Mouse (Mus musculus) c-Kit-positive CD71-positive TER-119-positive erythroid progenitor cells, embryonic 14.5 days (primary cell): ENCODE measurements around the gene Plppr5.

ENCODE experiments used
- DNase-seq: peaks from one replicate; pipeline ENCODE4 v3.0.0-alpha.2; 2013; ENCODE audit warnings: low spot score

Gene Plppr5

GRCm38 (mm10) chr3:117574529-117575252 lies at the start of gene Plppr5:
TSS of gene Plppr5 (plus strand) at chr3:117574836.
- no peak for DNase-seq

DNA sequence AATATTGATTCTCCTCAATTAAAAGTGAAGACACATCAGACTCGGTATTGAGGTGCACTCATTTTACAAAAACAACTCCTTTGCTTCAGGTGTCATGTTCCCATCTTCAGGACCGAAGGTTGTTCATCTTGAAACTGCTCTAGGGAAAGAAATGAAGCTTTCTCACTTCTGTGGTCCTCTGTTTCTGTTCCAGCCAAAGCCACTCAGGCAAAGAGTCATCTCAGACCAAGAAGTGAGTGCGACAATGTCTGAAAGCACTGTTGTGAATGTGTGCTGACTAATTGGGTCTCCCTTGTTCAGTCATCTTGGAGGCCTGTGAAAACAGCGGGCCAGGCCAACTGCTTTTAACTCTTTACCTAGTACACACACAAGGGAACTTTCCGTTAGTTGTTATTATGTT lies 24.7 kb upstream of the Plppr5 start:
- DNase-seq, result no peak

GRCm38 (mm10) chr3:117550526-117550925 lies 24.1 kb upstream of the Plppr5 start:
- no peak for DNase-seq

GRCm38 (mm10) chr3:117556972-117557371 lies 17.7 kb upstream of the Plppr5 start:
- DNase-seq, result no peak

- DNase-seq, result no peak
These were observed 754 bp downstream of the Plppr5 start for GRCm38 (mm10) chr3:117575253-117575927.

DNA sequence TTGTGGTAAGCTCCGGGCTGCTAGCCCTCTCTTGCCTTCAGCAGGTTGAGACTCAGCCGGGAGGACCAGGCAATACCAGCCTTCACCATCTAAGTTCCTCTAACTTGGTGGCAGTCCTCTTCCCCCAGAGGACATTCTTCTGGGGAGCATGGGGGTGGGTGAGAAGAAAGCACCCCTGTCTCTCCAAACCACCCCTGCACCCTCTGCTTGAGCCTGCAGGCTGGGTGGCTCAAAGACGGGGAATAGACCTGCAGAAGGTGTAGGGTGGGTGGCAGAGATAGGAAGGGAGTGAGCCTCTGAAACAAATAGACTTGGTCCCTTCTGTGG lies 1.3 kb downstream of the Plppr5 start:
- DNase-seq, result no peak

GRCm38 (mm10) chr3:117577349-117577748 lies 2.7 kb downstream of the Plppr5 start:
- DNase-seq, result no peak

DNA sequence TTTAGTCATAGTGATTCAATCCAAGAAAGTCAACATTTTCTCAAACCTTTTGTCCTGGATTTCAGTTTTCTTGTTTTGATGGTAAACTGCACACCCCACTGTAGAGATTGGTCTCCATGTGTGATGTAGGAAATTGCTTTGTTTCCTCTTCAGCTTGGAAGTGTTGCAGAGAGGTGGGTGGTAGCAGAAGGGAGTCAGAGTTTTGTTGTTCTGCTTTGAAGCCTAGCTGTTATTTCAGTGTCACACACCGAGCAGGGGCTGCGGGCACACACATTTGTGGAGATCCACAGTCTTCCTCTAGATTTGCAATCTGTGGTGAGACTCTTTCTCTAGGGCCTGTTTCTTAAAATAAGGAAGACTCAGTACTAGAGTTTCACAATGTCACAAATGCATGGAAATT lies 8.0 kb downstream of the Plppr5 start:
- no peak for DNase-seq

GRCm38 (mm10) chr3:117602404-117602803 lies 27.8 kb downstream of the Plppr5 start:
- DNase-seq, result no peak

GRCm38 (mm10) chr3:117603458-117603857 lies 28.8 kb downstream of the Plppr5 start:
- DNase-seq, result no peak

GRCm38 (mm10) chr3:117606383-117606782 lies 31.7 kb downstream of the Plppr5 start:
- DNase-seq, result no peak

GRCm38 (mm10) chr3:117611453-117611852 lies 36.8 kb downstream of the Plppr5 start:
- DNase-seq, result no peak

GRCm38 (mm10) chr3:117614856-117615255 lies 40.2 kb downstream of the Plppr5 start:
- no peak for DNase-seq

GRCm38 (mm10) chr3:117625257-117626001 lies 50.8 kb downstream of the Plppr5 start:
- DNase-seq, result no peak

GRCm38 (mm10) chr3:117628799-117629198 lies 54.2 kb downstream of the Plppr5 start:
- no peak for DNase-seq

- DNase-seq, result no peak
These were observed 55.7 kb downstream of the Plppr5 start for GRCm38 (mm10) chr3:117630332-117630731.

DNA sequence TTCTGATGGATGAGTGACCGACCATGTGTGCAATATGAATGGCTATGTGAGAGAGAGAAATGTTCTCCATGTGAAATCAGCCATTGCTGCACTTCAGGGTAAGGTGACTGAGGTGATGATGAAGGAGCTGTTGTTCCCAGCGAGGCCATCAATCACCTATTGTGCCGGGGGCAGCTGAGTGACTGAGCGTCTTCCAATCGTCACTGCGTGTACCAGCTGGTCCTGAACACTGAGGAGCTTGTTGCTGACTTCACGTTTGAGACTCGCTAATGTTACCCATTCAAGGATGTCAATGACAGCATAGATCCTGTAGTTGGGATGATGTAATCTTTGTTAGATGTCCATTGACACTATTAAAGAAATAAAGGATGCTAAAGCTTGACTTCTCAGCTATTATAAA lies 74.0 kb downstream of the Plppr5 start:
- no peak for DNase-seq

DNA sequence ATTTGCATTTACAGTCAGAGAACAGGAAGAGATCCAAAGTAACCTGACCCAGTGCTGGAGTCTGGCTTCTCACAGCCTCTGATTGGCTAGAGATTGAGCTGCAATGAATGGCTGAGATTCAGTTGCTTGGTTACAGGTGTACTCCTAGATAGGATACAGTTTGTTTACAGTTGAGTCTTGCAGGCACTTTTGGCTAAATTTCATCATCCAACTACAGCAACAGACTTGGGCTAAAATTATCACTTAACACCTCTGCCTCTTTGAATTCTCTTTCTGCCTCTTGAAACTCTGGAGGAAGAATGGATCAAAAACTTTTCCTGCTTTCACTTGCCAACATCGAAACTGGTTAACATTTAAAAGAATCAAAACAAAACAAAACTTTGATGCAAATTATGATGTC lies 89.7 kb downstream of the Plppr5 start:
- no peak for DNase-seq

- no peak for DNase-seq
These were observed 104.6 kb downstream of the Plppr5 start for GRCm38 (mm10) chr3:117679189-117679588.

DNA sequence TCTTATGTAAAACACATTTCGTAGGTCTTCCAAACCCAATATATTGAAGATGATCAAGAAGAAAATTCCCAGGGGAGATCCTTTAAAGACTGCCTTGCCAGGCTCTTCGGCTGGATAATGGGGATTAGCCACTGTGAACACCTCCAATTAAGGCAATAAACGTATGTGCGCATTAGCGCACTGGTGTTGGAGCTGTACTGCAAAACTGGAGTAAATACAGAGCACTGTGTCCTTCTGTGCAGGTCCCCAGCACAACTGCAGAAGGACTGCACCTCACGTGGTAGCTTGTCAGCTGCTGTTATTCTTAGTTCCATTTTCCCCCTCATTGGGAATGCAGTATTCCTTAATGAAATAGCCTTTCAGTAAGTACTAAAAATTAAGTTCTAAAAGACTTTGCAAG lies 110.0 kb downstream of the Plppr5 start:
- DNase-seq, result no peak

DNA sequence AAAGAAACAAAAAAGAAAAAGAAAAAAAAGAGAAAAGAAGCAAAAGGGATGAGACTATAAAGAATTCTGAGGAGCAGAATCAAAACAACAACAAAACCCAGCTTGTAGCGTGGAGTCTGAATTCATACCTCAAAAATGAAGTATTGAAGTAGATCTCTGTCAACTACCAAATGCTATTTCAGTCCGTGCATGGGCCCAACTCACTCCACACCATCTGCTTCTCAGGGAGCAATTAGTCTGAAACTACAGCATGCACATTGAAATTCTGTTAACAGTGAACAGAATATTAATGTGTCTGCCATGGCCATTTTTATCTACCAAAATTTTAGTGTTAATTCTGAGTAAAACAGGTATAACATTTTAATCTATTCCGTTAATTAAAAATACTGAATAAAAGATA lies 111.4 kb downstream of the Plppr5 start:
- no peak for DNase-seq

DNA sequence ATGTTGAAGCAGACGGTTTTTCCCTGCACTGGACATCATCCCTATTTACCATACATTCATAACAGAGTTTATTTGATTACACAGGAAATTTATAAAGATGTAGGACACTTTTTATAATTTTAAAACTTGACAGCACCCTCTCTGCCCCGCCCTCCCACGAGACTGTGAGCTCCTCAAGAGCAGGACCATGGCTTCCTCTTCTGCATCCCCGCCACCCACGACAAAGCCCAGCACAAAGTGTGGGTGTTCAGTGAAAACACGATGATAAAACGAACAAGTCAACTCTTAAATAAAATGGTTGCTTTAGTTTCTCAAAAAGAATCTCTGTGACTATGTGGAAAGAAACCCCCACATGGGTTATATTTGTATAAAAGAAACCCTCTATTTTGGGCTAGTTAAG lies 112.0 kb downstream of the Plppr5 start:
- no peak for DNase-seq

DNA sequence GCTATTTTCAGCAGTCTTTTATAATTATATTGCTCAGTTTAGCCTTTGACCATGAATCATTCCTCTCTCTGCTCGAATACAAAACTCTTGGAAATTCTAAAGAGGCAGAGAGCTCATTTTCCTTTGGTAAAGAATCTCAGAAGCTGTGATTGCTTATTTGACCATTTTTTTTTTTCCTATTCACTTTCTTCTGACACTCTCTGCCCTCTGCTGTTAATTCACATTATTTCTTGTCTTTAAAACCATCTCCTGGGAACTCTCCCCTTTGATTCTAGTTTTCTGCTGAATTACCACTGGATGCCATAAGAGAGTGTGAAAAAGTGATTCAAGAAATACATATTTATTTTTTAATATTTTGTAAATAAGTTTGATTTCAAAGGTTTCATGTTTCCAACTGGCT lies 120.1 kb downstream of the Plppr5 start:
- DNase-seq, result no peak
